Mouse (Mus musculus): Measurements from ENCODE around the gene Tgfbr3l. TPM values are rescaled to one million over a fixed set of nuclear protein-coding genes. Genes with fewer than 3 reads are reported as not detected.

Gene Tgfbr3l
- 6.0 and 10.8 TPM in 2 replicates for polyA plus RNA-seq (2011; ENCODE audit: insufficient read length, low read depth, missing spikeins)

DNA sequence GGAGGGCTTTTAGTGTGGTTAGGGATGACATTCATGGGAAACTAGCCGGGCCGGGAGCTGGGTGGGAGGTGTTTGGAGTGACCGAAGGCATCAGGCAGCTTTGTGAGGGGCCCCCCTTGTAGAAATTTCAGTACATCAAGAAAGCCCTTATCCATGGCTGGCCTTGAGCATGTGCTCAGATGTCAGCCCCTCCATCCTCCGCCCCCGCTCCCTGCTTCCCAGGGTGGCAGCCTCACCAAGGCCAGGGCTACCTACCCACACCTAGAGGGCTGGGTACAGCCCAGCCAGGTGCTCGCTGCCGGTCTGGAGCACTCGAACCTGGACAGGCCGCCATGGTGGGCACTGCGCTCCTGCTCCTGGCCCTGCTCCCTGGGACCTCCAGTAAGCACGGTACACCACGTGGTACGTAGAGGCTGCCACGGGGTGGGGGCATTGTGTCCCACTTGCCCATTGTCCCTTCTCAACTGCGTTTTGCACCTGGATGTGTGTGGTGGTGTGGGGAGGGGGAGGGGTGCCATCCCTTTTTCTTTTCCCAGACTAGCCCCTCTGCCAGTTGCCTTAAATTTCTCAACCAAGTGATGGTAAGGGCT is at the start of gene Tgfbr3l:
Gene Tgfbr3l, plus strand, starts transcription at position 264 of the 590 bp plus-strand sequence.
- H3K4me3 ChIP-seq (ENCODE audit: insufficient read depth, low read length): no peak within 1 kb of the TSS
- no peak within 1 kb of the TSS for H3K27ac ChIP-seq (ENCODE audit: insufficient read depth, low read length)
- no peaks in the 10 kb centered on the region for H3K4me1 ChIP-seq (ENCODE audit: control insufficient read depth, insufficient read depth, low read length)
- TF ChIP-seq CTCF (IDR thresholded peaks at IDR 0.05; ENCODE audit: borderline replicate concordance, insufficient read depth, low read length): no peak
- no peak for TF ChIP-seq POLR2A (IDR thresholded peaks at IDR 0.05; ENCODE audit: low read depth, low read length)

DNA sequence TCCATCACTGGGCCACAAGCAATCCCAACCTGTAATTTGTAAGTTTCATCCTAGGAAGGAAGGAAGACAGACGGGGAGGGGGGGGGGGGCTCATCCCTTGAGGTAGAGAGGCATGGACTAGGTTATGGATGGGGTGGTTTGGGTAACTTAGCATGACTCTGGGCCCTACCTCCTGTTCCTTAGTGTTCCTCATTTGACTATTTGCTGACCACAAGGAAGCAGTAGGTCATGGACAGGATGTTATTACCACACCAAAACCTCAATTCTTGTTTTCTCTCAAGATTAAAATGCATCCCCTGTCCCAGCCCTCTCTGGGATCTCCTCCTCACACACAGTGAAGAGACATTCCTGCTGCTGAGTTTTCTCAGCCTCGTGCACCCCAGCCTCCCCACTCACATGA is 46.7 kb upstream of the Tgfbr3l start:
- H3K4me3 ChIP-seq (ENCODE audit: insufficient read depth, low read length): no peak overlapping the region

DNA sequence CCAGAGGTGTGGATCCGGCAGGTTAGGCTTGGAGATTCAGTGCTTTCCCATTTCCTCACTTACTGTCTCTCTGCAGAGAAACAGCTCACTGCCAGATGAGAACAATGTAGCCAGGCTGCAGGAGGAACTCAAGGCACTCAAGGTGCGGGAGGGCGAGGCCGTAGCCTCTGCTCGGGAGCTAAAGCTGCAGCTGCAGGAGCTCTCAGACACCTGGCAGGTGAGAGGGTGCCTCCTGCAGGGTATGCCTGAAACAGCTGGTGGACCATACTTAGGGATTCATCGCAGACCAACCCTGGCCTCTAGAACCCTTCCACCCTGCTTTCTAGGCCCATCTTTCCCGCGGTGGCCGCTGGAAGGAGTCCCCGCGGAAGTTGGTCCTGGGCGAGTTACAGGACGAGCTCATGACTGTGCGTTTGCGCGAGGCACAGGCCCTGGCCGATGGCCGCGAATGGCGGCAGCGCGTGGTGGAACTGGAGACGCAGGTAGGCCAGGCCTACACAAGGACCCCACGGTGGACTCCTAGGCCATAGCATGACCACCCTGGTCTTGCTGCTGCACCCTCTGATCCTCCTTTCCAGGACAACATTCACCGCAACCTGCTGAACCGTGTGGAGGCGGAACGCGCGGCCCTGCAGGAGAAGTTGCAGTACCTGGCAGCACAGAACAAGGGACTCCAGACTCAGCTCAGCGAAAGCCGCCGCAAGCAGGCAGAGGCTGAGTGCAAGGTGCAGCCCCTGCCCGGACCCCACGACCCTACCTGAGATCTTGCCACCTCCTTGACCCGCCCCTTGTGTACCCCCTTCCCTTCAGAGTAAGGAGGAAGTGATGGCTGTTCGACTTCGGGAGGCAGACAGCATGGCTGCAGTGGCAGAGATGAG is 42.5 kb upstream of the Tgfbr3l start:
- Histone ChIP-seq H3K27ac (ENCODE audit: insufficient read depth, low read length) (no peak overlapping the region), H3K4me3 (ENCODE audit: insufficient read depth, low read length) (no peak overlapping the region), H3K4me1 (ENCODE audit: control insufficient read depth, insufficient read depth, low read length) (no peaks in the 10 kb centered on the region)
- no peak for TF ChIP-seq CTCF (IDR thresholded peaks at IDR 0.05; ENCODE audit: borderline replicate concordance, insufficient read depth, low read length)
- TF ChIP-seq POLR2A (IDR thresholded peaks at IDR 0.05; ENCODE audit: low read depth, low read length): no peak

More for the DNA sequence above, 46.7 kb upstream of the Tgfbr3l start:
- Histone ChIP-seq H3K4me1 (ENCODE audit: control insufficient read depth, insufficient read depth, low read length) (no peaks in the 10 kb centered on the region), H3K27ac (ENCODE audit: insufficient read depth, low read length) (no peak overlapping the region)
- no peak for TF ChIP-seq CTCF (IDR thresholded peaks at IDR 0.05; ENCODE audit: borderline replicate concordance, insufficient read depth, low read length)
- no peak for TF ChIP-seq POLR2A (IDR thresholded peaks at IDR 0.05; ENCODE audit: low read depth, low read length)

DNA sequence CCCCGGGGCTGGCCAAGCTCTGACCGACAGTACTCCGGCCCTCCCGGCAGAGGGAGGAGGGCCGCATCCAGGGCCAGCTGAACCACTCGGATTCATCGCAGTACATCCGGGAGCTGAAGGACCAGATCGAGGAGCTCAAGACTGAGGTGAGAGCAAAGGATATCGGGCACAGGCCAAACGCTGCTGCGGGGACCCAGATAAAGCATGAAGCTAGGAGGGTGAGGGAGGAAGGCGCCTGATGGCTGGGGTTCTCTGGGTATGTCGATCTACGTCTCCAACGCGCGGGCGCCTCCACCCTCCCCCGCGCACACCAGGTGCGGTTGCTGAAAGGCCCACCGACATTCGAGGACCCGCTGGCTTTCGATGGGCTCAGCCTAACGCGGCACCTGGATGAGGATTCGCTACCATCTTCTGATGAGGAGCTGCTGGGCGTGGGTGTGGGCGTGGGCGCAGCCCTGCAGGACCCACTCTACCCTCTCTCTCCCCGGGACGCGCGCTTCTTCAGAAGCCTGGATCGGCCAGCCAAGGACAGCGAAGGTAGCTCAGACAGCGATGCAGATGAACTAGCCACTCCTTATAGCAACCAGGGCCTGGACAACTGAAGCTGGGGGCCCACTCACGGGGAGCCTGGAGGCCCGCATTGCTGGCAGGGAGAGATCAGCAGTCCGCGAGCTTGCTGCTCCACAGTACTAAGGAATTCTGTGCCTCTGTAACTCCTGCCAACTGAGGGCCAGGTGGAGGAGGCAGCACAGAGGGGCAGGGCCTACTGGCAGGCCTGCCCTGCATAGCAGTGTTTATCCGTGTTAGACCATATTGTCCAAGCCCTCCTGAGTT is 41.6 kb upstream of the Tgfbr3l start:
- TF ChIP-seq POLR2A (IDR thresholded peaks at IDR 0.05; ENCODE audit: low read depth, low read length) (no peak), CTCF (IDR thresholded peaks at IDR 0.05; ENCODE audit: borderline replicate concordance, insufficient read depth, low read length) (no peak)
- Histone ChIP-seq H3K4me1 (ENCODE audit: control insufficient read depth, insufficient read depth, low read length) (no peaks in the 10 kb centered on the region), H3K27ac (ENCODE audit: insufficient read depth, low read length) (no peak overlapping the region), H3K4me3 (ENCODE audit: insufficient read depth, low read length) (no peak overlapping the region)

DNA sequence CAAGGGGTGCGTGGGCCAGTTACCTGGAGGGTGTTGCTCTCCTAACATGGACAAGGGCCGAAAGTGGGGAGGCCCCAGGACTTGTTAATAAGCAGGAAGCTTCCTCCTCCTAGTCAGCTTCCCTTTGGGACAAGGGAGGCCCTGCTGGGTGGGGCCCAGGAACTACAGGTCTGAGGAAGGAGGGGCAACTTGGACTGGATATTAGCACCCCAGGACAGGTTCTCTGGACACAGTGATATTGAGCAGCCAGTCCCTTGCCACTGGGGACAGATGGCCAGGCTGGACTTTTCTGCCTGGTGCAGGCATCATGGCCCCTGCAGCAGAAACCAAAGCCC is 41.0 kb upstream of the Tgfbr3l start:
- H3K4me3 ChIP-seq (ENCODE audit: insufficient read depth, low read length): no peak overlapping the region
- H3K4me1 ChIP-seq (ENCODE audit: control insufficient read depth, insufficient read depth, low read length): no peaks in the 10 kb centered on the region
- no peak overlapping the region for H3K27ac ChIP-seq (ENCODE audit: insufficient read depth, low read length)
- TF ChIP-seq CTCF (IDR thresholded peaks at IDR 0.05; ENCODE audit: borderline replicate concordance, insufficient read depth, low read length) (no peak), POLR2A (IDR thresholded peaks at IDR 0.05; ENCODE audit: low read depth, low read length) (no peak)

DNA sequence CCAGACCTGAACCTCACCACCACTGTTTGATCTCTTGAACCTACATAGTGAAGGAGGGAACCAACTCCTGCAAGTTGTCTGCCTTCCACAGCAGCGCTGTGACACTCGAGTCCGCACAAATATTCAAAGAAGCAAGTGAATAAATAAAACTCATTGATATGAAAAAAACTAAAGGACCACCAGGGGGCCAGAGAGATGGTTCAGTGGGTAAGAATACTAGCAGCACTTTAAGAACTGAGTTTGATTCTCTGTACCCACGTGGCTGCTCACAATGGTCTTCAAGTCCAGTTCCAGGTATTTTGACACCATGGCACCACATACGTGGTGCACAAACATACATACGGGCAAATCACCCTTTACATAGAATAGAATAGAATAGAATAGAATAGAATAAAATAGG is 36.9 kb upstream of the Tgfbr3l start:
- no peak overlapping the region for H3K4me3 ChIP-seq (ENCODE audit: insufficient read depth, low read length)
- no peak overlapping the region for H3K27ac ChIP-seq (ENCODE audit: insufficient read depth, low read length)
- no peaks in the 10 kb centered on the region for H3K4me1 ChIP-seq (ENCODE audit: control insufficient read depth, insufficient read depth, low read length)
- TF ChIP-seq POLR2A (IDR thresholded peaks at IDR 0.05; ENCODE audit: low read depth, low read length) (no peak), CTCF (IDR thresholded peaks at IDR 0.05; ENCODE audit: borderline replicate concordance, insufficient read depth, low read length) (no peak)

DNA sequence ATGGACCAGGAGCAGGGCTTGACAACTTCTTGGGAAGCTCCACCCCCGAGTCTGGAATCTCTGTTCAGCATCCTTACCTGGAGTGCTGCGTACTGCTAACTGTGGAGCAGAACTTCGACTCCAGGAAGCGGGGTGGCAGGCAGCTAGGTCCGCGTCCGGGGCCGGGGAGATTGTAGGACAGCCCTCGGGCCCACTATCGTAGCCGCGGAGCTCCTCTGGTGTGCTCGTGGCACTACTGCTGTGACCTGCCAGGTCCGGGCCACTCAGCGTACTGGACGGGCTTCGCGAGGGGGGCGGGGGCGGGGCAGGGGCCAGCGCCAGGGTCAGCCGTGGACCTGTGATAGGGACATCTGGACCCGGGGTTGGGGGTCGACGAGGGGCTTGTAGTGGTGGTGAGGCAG is 35.2 kb upstream of the Tgfbr3l start:
- no peak overlapping the region for H3K27ac ChIP-seq (ENCODE audit: insufficient read depth, low read length)
- no peak for TF ChIP-seq POLR2A (IDR thresholded peaks at IDR 0.05; ENCODE audit: low read depth, low read length)
- TF ChIP-seq CTCF (IDR thresholded peaks at IDR 0.05; ENCODE audit: borderline replicate concordance, insufficient read depth, low read length): no peak
- no peaks in the 10 kb centered on the region for H3K4me1 ChIP-seq (ENCODE audit: control insufficient read depth, insufficient read depth, low read length)
- no peak overlapping the region; the same call in 1 of the 2 replicates for H3K4me3 ChIP-seq (ENCODE audit: insufficient read depth, low read length)

DNA sequence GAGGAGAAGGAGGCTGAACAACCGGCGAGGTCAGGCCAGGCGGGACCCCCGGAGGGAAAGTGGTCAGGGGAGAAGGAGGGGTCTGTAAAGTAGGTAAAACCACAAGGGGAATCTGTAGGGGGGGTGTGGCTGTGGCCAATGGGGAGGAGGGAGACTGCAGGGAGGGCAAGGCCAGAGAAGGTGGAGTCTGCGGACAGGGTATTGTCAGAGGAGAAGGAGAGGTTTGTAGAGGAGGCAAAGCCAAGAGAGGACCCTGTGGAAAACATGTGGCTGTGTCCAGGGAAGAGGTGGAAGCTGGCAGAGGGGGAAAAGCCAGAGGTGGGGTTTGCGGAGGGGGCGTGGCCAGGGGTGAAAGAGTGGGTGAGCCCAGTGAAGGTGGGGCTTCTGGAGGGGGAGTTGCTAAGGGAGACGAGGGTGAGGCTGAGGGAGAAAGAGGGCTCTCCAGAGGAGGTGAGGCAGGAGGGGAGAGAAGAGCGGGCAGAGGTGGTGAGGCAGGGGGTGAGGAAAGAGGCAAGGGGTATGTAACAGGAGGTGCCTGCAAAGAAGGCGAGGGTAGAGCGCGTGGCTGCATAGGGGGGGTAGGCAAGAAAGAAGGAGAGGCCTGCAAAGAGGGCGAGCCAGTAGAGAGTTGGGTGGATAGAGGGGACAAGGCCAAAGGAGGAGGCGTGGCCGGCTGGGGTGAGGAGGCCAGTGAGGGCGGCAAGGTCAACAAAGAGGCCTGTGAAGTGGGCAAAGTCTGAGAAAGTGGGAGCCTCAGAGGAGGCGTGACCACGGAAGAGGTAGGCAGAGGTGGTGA is 34.6 kb upstream of the Tgfbr3l start:
- TF ChIP-seq CTCF (IDR thresholded peaks at IDR 0.05; ENCODE audit: borderline replicate concordance, insufficient read depth, low read length): no peak
- no peak for TF ChIP-seq POLR2A (IDR thresholded peaks at IDR 0.05; ENCODE audit: low read depth, low read length)
- Histone ChIP-seq H3K4me1 (ENCODE audit: control insufficient read depth, insufficient read depth, low read length) (no peaks in the 10 kb centered on the region), H3K4me3 (ENCODE audit: insufficient read depth, low read length) (no peak overlapping the region), H3K27ac (ENCODE audit: insufficient read depth, low read length) (no peak overlapping the region)

Data from embryonic fibroblast, embryonic 13.5 days (primary cell).